Mouse (Mus musculus) heart, embryonic 14.5 days (tissue): ENCODE data around the gene Hoxa5. TPM values are rescaled to one million over a fixed set of nuclear protein-coding genes. Genes with fewer than 3 reads are reported as not detected.

Source experiments
- ATAC-seq: fragments of 200-750 bp; cut with Nextera tagmentation; 2 replicates; pipeline ENCODE4 v1.8.0; 2017; ENCODE audit warnings: low read depth, moderate TSS enrichment; ENCODE audit not compliant: insufficient number of reproducible peaks, insufficient read depth, low FRiP score
- H3K27ac ChIP-seq, 2 experiments: fragments of 200-500 bp in 1 of 2; fragments of 300-500 bp in 1 of 2; sonication (generic) in 1 of 2; replicated peaks in 1 of 2; 2 replicates each; pipeline ENCODE4 v1.5.1; 2012 to 2014; ENCODE audit warnings: low read depth in 2 of 2, low read length in 2 of 2, control low read depth in 1 of 2, mild to moderate bottlenecking in 1 of 2, mixed read lengths in 1 of 2; ENCODE audit not compliant: control insufficient read depth in 1 of 2, insufficient read depth in 1 of 2
- H3K27me3 ChIP-seq: fragments of 300-500 bp; sonication (generic); 2 replicates; pipeline ENCODE4 v1.6.1; 2014; ENCODE audit warnings: mild to moderate bottlenecking, low read length, control low read depth; ENCODE audit not compliant: control insufficient read depth, insufficient read depth
- H3K36me3 ChIP-seq: fragments of 300-500 bp; sonication (generic); 2 replicates; pipeline ENCODE4 v1.6.1; 2014; ENCODE audit warnings: mild to moderate bottlenecking, control low read depth, low read length, mixed read lengths; ENCODE audit not compliant: control insufficient read depth, insufficient read depth
- H3K4me1 ChIP-seq, 2 experiments: fragments of 200-500 bp in 1 of 2; fragments of 300-500 bp in 1 of 2; sonication (generic) in 1 of 2; 2 replicates each; pipeline ENCODE4 v1.6.1; 2012 to 2014; ENCODE audit warnings: low read length in 2 of 2, control low read depth in 1 of 2, mixed read lengths in 1 of 2; ENCODE audit not compliant: control insufficient read depth in 2 of 2, insufficient read depth in 2 of 2
- H3K4me2 ChIP-seq: fragments of 300-500 bp; sonication (generic); 2 replicates; pipeline ENCODE4 v1.6.1; 2014; ENCODE audit warnings: mild to moderate bottlenecking, low read length
- H3K4me3 ChIP-seq, 2 experiments: fragments of 200-500 bp in 1 of 2; fragments of 300-500 bp in 1 of 2; sonication (generic) in 1 of 2; 2 replicates each; pipeline ENCODE4 v1.5.1; 2012 to 2014; ENCODE audit warnings: low read length in 2 of 2, mild to moderate bottlenecking in 2 of 2, control low read depth in 1 of 2, low read depth in 1 of 2, moderate library complexity in 1 of 2; ENCODE audit not compliant: control insufficient read depth in 1 of 2, insufficient read depth in 1 of 2
- H3K9ac ChIP-seq: fragments of 300-500 bp; sonication (generic); 2 replicates; pipeline ENCODE4 v1.6.1; 2014; ENCODE audit warnings: mild to moderate bottlenecking, low read length
- H3K9me3 ChIP-seq: fragments of 300-500 bp; sonication (generic); 2 replicates; pipeline ENCODE4 v1.6.1; 2016; ENCODE audit warnings: low read length, control low read depth; ENCODE audit not compliant: control insufficient read depth
- WGBS: fragments of 180-500 bp; shearing (Covaris S2); extraction: QIAGEN DNeasy Blood & Tissue Kit; methylation state at CpG from one replicate; pipeline ENCODE4 v1.1.7; 2014; 5-methylcytosine and 5-hydroxymethylcytosine counted together
- polyA plus RNA-seq: library from polyadenylated mRNA; unstranded; fragments of >200 nt; fragmentation: Nextera tagmentation; extraction: Ambion mirVana; gene quantifications from 2 replicates; pipeline ENCODE4 v1.2.1, GENCODE M21; 2014

Hoxa5 gene
- polyA plus RNA-seq, 1 experiment from 2014 or later, result 1.3 TPM

DNA sequence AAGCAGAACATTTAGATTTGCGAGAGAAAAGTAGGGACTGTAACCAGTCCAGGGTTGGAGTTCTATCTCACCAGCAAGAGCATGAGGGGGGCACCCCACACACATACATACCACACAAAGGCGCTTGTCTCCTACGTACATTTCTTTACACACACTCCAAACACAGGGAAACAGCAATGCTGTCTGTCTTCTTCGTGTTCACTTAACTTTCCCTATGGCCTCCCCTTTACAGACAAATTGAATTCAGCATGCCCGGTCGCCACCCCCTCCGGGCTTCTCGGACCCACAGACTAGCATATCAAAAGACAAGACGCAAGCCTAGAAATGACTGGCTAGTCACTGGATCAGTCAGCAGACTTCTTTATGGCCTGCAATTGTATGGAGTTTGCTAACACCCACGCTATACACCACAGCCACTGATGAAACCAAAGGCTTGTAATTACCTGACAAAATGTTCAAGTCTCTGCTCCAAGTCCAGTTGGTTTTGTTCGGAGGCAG, 24.1 kb downstream of the Hoxa5 start:
- peaks cover 99% of the 10 kb centered on the region for H3K27me3 ChIP-seq
- H3K4me3 ChIP-seq, result no peak overlapping the region
- no peaks in the 10 kb centered on the region for H3K9me3 ChIP-seq
- no peak overlapping the region for H3K9ac ChIP-seq
- no peak overlapping the region for H3K4me2 ChIP-seq
- WGBS, result 8% methylated on average over 11 of the region's 11 CpGs
- no peak overlapping the region for H3K27ac ChIP-seq
- no peak for ATAC-seq
- no peaks in the 10 kb centered on the region for H3K36me3 ChIP-seq
- H3K4me1 ChIP-seq, result no peaks in the 10 kb centered on the region; a peak in 1 of 4 replicates

DNA sequence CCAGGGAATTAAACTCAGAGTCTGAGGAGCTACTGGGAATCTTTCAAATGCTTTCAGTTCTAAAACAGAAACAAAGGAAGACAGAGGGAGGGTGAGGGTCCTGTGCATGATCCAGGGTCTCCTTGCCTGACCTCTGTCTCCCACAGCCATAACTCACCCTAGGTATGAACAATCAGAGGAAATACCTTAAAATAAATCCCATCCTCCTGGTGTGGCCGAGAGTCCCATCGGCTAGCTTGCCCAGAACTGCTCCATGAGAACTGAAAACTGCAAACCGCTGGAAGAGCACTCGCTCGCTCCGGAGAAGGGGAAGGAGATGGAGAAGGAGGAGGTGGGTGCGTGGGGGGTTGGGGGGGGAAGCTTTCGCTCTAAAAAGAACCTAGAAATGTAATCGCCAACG, 24.7 kb downstream of the Hoxa5 start:
- ATAC-seq, result no peak
- no peak overlapping the region; the same call in 1 of the 2 replicates for H3K9ac ChIP-seq
- no peaks in the 10 kb centered on the region; a peak in 1 of 4 replicates for H3K4me1 ChIP-seq
- WGBS, result 3% methylated on average over 10 of the region's 10 CpGs
- peak overlapping the region; percentile 24; the same call in 1 of the 2 replicates for H3K4me2 ChIP-seq
- peak overlapping the region in 1 of 2 experiments; percentile 6; a peak in 1 of 4 replicates for H3K4me3 ChIP-seq
- no peak overlapping the region for H3K27ac ChIP-seq
- H3K36me3 ChIP-seq, result no peaks in the 10 kb centered on the region
- H3K27me3 ChIP-seq, result peaks cover 99% of the 10 kb centered on the region
- H3K9me3 ChIP-seq, result no peaks in the 10 kb centered on the region

DNA sequence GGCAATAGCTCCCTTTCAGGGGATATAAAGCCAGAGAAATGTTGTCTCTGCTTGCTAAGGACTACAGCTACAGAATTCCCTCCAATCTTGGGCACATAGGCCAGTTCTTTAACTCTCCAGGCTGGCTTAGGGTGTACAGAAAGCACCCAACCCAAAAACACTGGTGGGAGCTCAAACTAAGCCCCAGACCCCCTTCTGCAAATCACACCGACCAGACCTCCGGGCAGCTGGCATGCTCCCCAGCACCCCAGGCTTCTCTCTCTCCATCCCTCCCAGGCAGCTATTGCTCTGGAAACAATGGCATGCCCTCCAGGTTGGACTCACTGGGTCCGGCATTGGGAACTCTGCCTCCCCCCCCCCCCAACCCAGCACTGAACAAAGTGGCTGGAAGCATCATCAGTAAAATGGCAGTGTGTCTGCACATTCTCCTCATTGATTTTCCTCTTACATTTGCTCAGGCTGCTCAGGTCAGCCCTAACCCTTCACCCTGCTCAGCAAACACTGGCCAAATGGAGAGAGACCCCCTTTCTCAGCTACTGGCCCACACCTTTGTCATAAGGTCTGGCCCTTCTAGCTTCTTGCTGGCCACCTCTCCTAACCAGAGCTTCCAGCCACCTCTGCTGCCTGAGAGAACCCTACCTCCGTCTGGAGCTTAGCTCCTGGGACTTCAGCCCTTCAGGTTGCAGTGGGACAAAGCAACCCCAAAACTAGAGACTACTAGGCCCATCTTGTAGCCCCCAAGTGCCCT, 25.3 kb downstream of the Hoxa5 start:
- H3K4me2 ChIP-seq, result peak overlapping the region; percentile 24; the same call in 1 of the 2 replicates
- no peaks in the 10 kb centered on the region for H3K9me3 ChIP-seq
- no peak overlapping the region; the same call in 1 of the 2 replicates for H3K9ac ChIP-seq
- 5% methylated on average over 4 of the region's 4 CpGs for WGBS
- H3K27ac ChIP-seq, result no peak overlapping the region
- no peaks in the 10 kb centered on the region for H3K36me3 ChIP-seq
- H3K4me3 ChIP-seq, result peak overlapping the region in 1 of 2 experiments; percentile 6; a peak in 1 of 4 replicates
- H3K27me3 ChIP-seq, result peaks cover 98% of the 10 kb centered on the region
- ATAC-seq, result no peak
- no peaks in the 10 kb centered on the region; a peak in 1 of 4 replicates for H3K4me1 ChIP-seq

DNA sequence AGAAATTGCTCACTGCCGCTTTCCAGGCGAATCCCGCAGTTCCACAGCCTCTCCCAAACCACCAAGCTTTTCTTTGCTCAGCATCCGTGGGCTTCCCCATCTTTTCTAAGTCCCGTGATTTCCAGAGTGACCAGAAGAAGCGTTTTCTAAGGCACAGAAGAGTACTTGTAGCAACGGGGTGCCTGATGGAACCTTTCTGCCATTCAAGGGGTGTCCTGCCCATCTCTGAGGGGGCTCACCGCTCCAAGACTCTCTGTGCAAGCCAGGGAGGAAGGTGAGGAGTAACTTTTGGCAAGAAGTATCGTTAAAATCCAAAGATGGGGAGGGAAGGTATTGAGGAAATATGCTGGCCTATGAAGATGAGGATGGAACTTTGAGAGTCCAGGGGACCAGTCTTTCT, 26.6 kb downstream of the Hoxa5 start:
- Histone ChIP-seq H3K4me2 (peak overlapping the region; percentile 38; the same call in 1 of the 2 replicates), H3K4me3 (0 out of 4 replicates have a peak overlapping the region, but pooled peaks of 1 of the 2 experiments have one; percentile 18), H3K27ac (no peak overlapping the region), H3K9ac (peak overlapping the region; percentile 49; the same call in 1 of the 2 replicates), H3K36me3 (no peaks in the 10 kb centered on the region), H3K4me1 (no peaks in the 10 kb centered on the region; a peak in 1 of 4 replicates), H3K27me3 (peaks cover 98% of the 10 kb centered on the region), H3K9me3 (no peaks in the 10 kb centered on the region)
- WGBS, result 4% methylated on average over 9 of the region's 9 CpGs
- no peak for ATAC-seq

DNA sequence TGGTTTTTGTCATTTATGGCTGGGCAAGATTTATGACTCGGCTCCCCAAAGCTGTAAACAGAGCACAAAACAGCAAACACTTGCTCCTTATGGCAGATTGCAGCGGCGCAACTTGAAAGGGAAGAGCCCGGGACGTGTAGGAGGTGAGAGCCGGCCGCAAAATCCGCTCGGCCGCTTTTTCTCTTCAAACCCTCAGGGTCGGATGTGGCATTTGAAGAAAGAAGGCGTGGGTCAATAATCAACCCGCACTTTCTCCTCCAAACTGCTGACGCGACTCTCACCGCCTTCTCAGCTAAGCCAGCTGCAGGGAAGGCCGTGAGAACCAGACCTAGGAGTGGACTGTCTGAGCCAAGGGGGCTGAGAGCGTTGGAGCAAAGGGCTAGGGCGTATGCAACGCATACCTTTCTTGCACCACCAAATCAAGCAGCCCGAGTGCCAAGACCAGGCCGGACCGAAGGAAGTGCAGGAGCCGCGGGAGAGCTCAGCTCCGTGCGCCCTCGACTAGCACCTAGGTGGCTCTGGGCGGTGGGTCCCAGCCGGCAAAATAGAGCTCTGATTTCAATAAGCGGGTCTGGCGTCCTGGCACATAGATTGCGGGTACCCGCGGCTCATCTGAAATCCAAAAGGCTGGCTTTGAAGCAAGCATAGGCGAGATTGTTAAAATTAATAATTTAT, 27.2 kb downstream of the Hoxa5 start, which contains the start of gene 5730596B20Rik:
5730596B20Rik (plus strand) TSS at position 438 of the 675 bp plus-strand sequence.
- no peak for ATAC-seq
- Histone ChIP-seq H3K36me3 (no peaks in the 10 kb centered on the region), H3K27me3 (peaks cover 98% of the 10 kb centered on the region)

DNA sequence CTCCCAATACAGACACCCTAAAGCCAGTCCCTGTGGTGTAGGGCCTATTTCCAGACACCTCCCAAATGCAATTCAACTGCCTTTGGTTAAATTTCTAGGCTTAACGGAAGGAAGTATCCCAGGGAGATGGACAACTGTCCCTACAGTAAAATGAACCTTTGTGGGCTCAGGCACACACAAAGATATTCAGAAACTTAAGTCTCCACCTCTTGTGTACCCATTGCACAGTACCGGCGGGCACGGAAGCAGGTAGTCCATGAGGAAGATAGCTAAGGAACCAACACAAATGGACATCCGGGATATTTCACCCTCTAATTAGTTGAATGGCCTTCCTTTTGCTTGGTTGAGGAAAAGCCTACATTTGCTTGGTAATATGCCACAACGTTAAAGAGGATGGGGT, 28.0 kb downstream of the Hoxa5 start:
- H3K36me3 ChIP-seq, result no peaks in the 10 kb centered on the region
- H3K27ac ChIP-seq, result peak overlapping the region; percentile 19 to 31; a peak in 1 of 4 replicates
- no peak overlapping the region; the same call in 1 of the 2 replicates for H3K9ac ChIP-seq
- 2% methylated on average over 6 of the region's 6 CpGs for WGBS
- peak overlapping the region; percentile 19 to 36; a peak in 2 of 4 replicates for H3K4me3 ChIP-seq
- H3K4me1 ChIP-seq, result peaks cover 0 to 3% of the 10 kb centered on the region in 2 experiments; a peak in 2 of 4 replicates
- H3K4me2 ChIP-seq, result peak overlapping the region; percentile 38
- H3K9me3 ChIP-seq, result no peaks in the 10 kb centered on the region
- ATAC-seq, result no peak
- H3K27me3 ChIP-seq, result peaks cover 98% of the 10 kb centered on the region

More for the DNA sequence above, 27.2 kb downstream of the Hoxa5 start, which contains the start of gene 5730596B20Rik:
- 1% methylated on average over 36 of the region's 36 CpGs for WGBS
- peak within 1 kb of the TSS; percentile 49; the same call in 1 of the 2 replicates for H3K9ac ChIP-seq
- peak within 1 kb of the TSS; percentile 19 to 31; a peak in 1 of 4 replicates for H3K27ac ChIP-seq
- H3K4me3 ChIP-seq, result peak within 1 kb of the TSS; percentile 19 to 36
- peaks cover 0 to 3% of the 10 kb centered on the region in 2 experiments; a peak in 2 of 4 replicates for H3K4me1 ChIP-seq
- H3K9me3 ChIP-seq, result no peaks in the 10 kb centered on the region
- H3K4me2 ChIP-seq, result peak within 1 kb of the TSS; percentile 38

DNA sequence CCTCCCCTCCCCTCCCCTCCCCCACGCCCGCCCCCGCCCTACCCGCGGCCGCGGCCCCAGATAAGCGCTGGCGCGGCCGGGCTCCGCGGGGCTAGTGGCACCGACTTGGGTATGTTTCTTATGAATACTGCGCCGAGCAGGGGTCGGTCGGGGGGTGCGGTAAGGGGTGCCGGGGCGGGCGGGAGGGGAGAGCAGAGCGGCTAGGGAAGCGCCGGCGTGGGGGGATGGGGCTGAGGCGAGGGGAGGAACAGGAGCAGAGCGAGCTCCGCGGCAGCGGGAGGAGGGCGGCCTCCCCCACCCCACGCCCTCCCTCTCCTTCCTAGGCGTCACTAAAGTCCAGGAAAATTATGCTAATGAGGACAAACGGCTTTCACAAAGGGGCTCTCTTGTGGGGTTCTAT, 28.5 kb downstream of the Hoxa5 start:
- no peak for ATAC-seq
- H3K27ac ChIP-seq, result peak overlapping the region in 1 of 2 experiments; percentile 55; a peak in 2 of 4 replicates
- peaks cover 0 to 3% of the 10 kb centered on the region in 2 experiments; a peak in 2 of 4 replicates for H3K4me1 ChIP-seq
- H3K9me3 ChIP-seq, result no peaks in the 10 kb centered on the region
- H3K9ac ChIP-seq, result peak overlapping the region; percentile 31
- WGBS, result 4% methylated on average over 19 of the region's 35 CpGs
- H3K4me2 ChIP-seq, result peak overlapping the region; percentile 38; the same call in 1 of the 2 replicates
- peaks cover 98% of the 10 kb centered on the region for H3K27me3 ChIP-seq
- peak overlapping the region; percentile 19 to 36; a peak in 3 of 4 replicates for H3K4me3 ChIP-seq
- no peaks in the 10 kb centered on the region for H3K36me3 ChIP-seq
